ENCODE assay signal across 11 mouse cellular contexts in the genomic region with DNA sequence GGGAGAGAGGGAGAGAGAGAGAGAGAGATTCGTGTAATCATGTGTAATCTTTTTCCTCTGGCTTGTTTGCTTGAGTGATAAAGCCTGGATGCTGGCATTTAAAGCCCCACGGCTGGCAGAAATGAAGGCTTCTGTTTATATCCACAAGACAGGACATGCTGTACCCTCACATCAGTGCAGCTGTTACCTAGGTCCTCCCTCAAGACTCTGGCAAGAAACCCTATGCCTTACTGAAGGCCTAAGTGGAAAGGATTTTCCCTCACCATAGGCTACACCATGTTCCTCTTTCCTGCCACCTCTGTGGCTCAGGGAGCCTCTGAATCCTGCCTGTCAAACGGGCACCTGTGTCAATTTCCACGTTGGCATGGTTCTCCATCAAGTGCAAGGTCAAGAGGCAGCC. TPM values are rescaled to one million over a fixed set of nuclear protein-coding genes. Genes with fewer than 3 reads are reported as not detected.
A peak's percentile ranks its signal among the peaks of the same experiment; 100 is the strongest.
DNase-seq lines count a peak whose midpoint lies in the region; ATAC-seq lines count a peak whose summit lies in the region.
"Had no signal": no experiment of that assay in that cellular context is flagged by ENCODE, and none has a peak within 500 bp of the region (broad histone marks: within the 10 kb centered on the region; RNA-seq: fewer than 3 reads in every experiment).

No protein-coding gene starts in this region.

- peak; percentile 62 for ATAC-seq in midbrain, embryonic 13.5 days
- ATAC-seq in inflammation-experienced regulatory T-cells, adult 6 months: no peak

- no peaks in the 10 kb centered on the region for H3K27me3 ChIP-seq in embryonic facial prominence, embryonic 10.5 days (replicated peaks; ENCODE audit: low read depth, poor library complexity, severe bottlenecking)
- H3K27me3 ChIP-seq in hindbrain, embryonic 10.5 days (ENCODE audit: insufficient read depth, poor library complexity, severe bottlenecking): no peaks in the 10 kb centered on the region
- H3K27me3 ChIP-seq in midbrain, embryonic 13.5 days: no peaks in the 10 kb centered on the region
- H3K27me3 ChIP-seq: heart, embryonic 12.5 days; stomach, embryonic 15.5 days had no signal

- no peak overlapping the region for H3K4me2 ChIP-seq in midbrain, embryonic 13.5 days (replicated peaks)
- H3K4me2 ChIP-seq: heart, embryonic 12.5 days; stomach, embryonic 15.5 days had no signal

- DNase-seq in heart, adult 11 months: peak; percentile 91
- no peak for DNase-seq in heart, adult 8-10 months (ENCODE audit: low spot score)
- no peak for DNase-seq in embryonic facial prominence, embryonic 10.5 days (ENCODE audit: low spot score)
- no peak for DNase-seq in hindbrain, embryonic 10.5 days (ENCODE audit: low spot score)
- DNase-seq in thymus, postnatal 4 days: no peak
- DNase-seq in ovary, adult 18-20 months (ENCODE audit: low spot score): no peak

- peak overlapping the region; percentile 37 for H3K27ac ChIP-seq in embryonic facial prominence, embryonic 10.5 days (replicated peaks)
- H3K27ac ChIP-seq in hindbrain, embryonic 10.5 days: peak overlapping the region; percentile 83
- peak overlapping the region; percentile 72 for H3K27ac ChIP-seq in midbrain, embryonic 13.5 days

- H3K9ac ChIP-seq in midbrain, embryonic 13.5 days (replicated peaks): no peak overlapping the region
- H3K9ac ChIP-seq: heart, embryonic 12.5 days; stomach, embryonic 15.5 days had no signal

- no peaks in the 10 kb centered on the region for H3K9me3 ChIP-seq in embryonic facial prominence, embryonic 10.5 days
- no peaks in the 10 kb centered on the region for H3K9me3 ChIP-seq in hindbrain, embryonic 10.5 days
- no peaks in the 10 kb centered on the region for H3K9me3 ChIP-seq in midbrain, embryonic 13.5 days
- H3K9me3 ChIP-seq: heart, embryonic 12.5 days; stomach, embryonic 15.5 days had no signal

- no peaks in the 10 kb centered on the region for H3K36me3 ChIP-seq in embryonic facial prominence, embryonic 10.5 days (replicated peaks)
- H3K36me3 ChIP-seq in hindbrain, embryonic 10.5 days: no peaks in the 10 kb centered on the region
- H3K36me3 ChIP-seq in midbrain, embryonic 13.5 days: no peaks in the 10 kb centered on the region
- H3K36me3 ChIP-seq: heart, embryonic 12.5 days; stomach, embryonic 15.5 days had no signal

- 72% methylated on average over 4 of the region's 4 CpGs for WGBS in embryonic facial prominence, embryonic 10.5 days
- WGBS in hindbrain, embryonic 10.5 days: 71% methylated on average over 4 of the region's 4 CpGs
- 61% methylated on average over 4 of the region's 4 CpGs for WGBS in midbrain, embryonic 13.5 days

- H3K4me3 ChIP-seq in embryonic facial prominence, embryonic 10.5 days: no peak overlapping the region
- no peak overlapping the region for H3K4me3 ChIP-seq in hindbrain, embryonic 10.5 days
- no peak overlapping the region for H3K4me3 ChIP-seq in midbrain, embryonic 13.5 days (replicated peaks)
- H3K4me3 ChIP-seq: heart, embryonic 12.5 days; stomach, embryonic 15.5 days had no signal

- peaks cover 13% of the 10 kb centered on the region for H3K4me1 ChIP-seq in embryonic facial prominence, embryonic 10.5 days
- peaks cover 13% of the 10 kb centered on the region for H3K4me1 ChIP-seq in hindbrain, embryonic 10.5 days (replicated peaks)
- peaks cover 13% of the 10 kb centered on the region for H3K4me1 ChIP-seq in midbrain, embryonic 13.5 days (replicated peaks)
- H3K4me1 ChIP-seq: heart, embryonic 12.5 days had no signal

RNA-seq across cellular contexts. Expression of gene Zfp648, which starts 43.9 kb away (rescaled TPM):
- total RNA-seq in heart, adult 8-10 months (2022): not detected
- 0.15 TPM in 1 of 2 replicates, not detected in the other for polyA plus RNA-seq in embryonic facial prominence, embryonic 10.5 days (2016; fragmentation: Nextera tagmentation; extraction: Ambion mirVana)
- polyA plus RNA-seq in hindbrain, embryonic 10.5 days (2016; fragmentation: Nextera tagmentation; extraction: Ambion mirVana): 0.11 TPM in 1 of 2 replicates, not detected in the other
- 0.14 TPM in 1 of 2 replicates, not detected in the other for polyA plus RNA-seq in midbrain, embryonic 13.5 days (2015; fragmentation: Nextera tagmentation; extraction: Ambion mirVana)
- polyA plus RNA-seq in inflammation-experienced regulatory T-cells, adult 6 months (2017; shearing (Covaris generic)): not detected
- polyA plus RNA-seq: C2C12; stomach, embryonic 15.5 days had no signal
